Mouse (Mus musculus) forebrain, postnatal 0 days (tissue): ENCODE results near the gene Hsd17b12. TPM values are rescaled to one million over a fixed set of nuclear protein-coding genes. Genes with fewer than 3 reads are reported as not detected.

Source experiments
- ATAC-seq: fragments of 200-750 bp; cut with Nextera tagmentation; 2 replicates; pipeline ENCODE4 v1.8.0; 2017; ENCODE audit warnings: mild to moderate bottlenecking, moderate library complexity
- DNase-seq: peaks from one replicate; pipeline ENCODE4 v3.0.0-alpha.2; 2015
- H3K27ac ChIP-seq: fragments of 300-500 bp; sonication (generic); 2 replicates; pipeline ENCODE4 v1.5.1; 2014; ENCODE audit warnings: low read depth, mild to moderate bottlenecking, antibody characterized with exemption, low read length, moderate library complexity, mixed read lengths
- H3K27me3 ChIP-seq: fragments of 300-500 bp; sonication (generic); 2 replicates; pipeline ENCODE4 v1.6.1; 2014; ENCODE audit warnings: mild to moderate bottlenecking, low read length, mixed read lengths; ENCODE audit not compliant: insufficient read depth
- H3K36me3 ChIP-seq: fragments of 300-500 bp; sonication (generic); 2 replicates; pipeline ENCODE4 v1.6.1; 2014; ENCODE audit warnings: mild to moderate bottlenecking, moderate library complexity; ENCODE audit not compliant: insufficient read depth
- H3K4me1 ChIP-seq: fragments of 300-500 bp; sonication (generic); 2 replicates; pipeline ENCODE4 v1.6.1; 2014; ENCODE audit warnings: antibody characterized with exemption; ENCODE audit not compliant: insufficient read depth
- H3K4me2 ChIP-seq: fragments of 300-500 bp; sonication (generic); 2 replicates; pipeline ENCODE4 v1.6.1; 2014; ENCODE audit warnings: low read depth, mild to moderate bottlenecking, moderate library complexity
- H3K4me3 ChIP-seq: fragments of 300-500 bp; sonication (generic); 2 replicates; pipeline ENCODE4 v1.5.1; 2014; ENCODE audit warnings: low read depth, low read length, mixed read lengths
- H3K9ac ChIP-seq: fragments of 300-500 bp; sonication (generic); 2 replicates; pipeline ENCODE4 v1.6.1; 2014; ENCODE audit warnings: mild to moderate bottlenecking
- H3K9me3 ChIP-seq: fragments of 300-500 bp; sonication (generic); 2 replicates; pipeline ENCODE4 v1.6.1; 2016; ENCODE audit warnings: low read length
- CTCF ChIP-seq: sonication (generic); IDR thresholded peaks from 2 replicates; pipeline ENCODE4 v1.5.1; 2016; ENCODE audit warnings: antibody characterized with exemption, control low read depth, low read depth
- WGBS: fragments of 180-500 bp; shearing (Covaris S2); extraction: QIAGEN DNeasy Blood & Tissue Kit; methylation state at CpG from one replicate; pipeline ENCODE4 v1.1.7; 2014; 5-methylcytosine and 5-hydroxymethylcytosine counted together
- polyA plus RNA-seq: library from polyadenylated mRNA; unstranded; fragments of >200 nt; fragmentation: Nextera tagmentation; extraction: Ambion mirVana; gene quantifications from 2 replicates; pipeline ENCODE4 v1.2.1, GENCODE M21; 2015
- total RNA-seq: library from RNA; depleted of rRNA; stranded (reverse); fragments of >200 nt; gene quantifications from 2 replicates; pipeline ENCODE4 v1.2.3, GENCODE M21; 2014

The Hsd17b12 gene
- total and polyA plus RNA-seq, 2 experiments from 2014 or later, result 75.8 to 134 TPM

- 68% methylated on average over 5 of the region's 5 CpGs for WGBS
- Histone ChIP-seq H3K27ac (no peak overlapping the region), H3K27me3 (no peaks in the 10 kb centered on the region), H3K4me1 (no peaks in the 10 kb centered on the region), H3K36me3 (no peaks in the 10 kb centered on the region), H3K4me3 (no peak overlapping the region), H3K4me2 (no peak overlapping the region), H3K9ac (no peak overlapping the region), H3K9me3 (no peaks in the 10 kb centered on the region)
- DNase-seq (no peak), ATAC-seq (0 out of 2 replicates have a peak, but pooled peaks have one; percentile 51)
- peak; percentile 56 for TF ChIP-seq CTCF
Measured at GRCm38 (mm10) chr2:94069482-94069881, 88.3 kb downstream of the Hsd17b12 start.

DNA sequence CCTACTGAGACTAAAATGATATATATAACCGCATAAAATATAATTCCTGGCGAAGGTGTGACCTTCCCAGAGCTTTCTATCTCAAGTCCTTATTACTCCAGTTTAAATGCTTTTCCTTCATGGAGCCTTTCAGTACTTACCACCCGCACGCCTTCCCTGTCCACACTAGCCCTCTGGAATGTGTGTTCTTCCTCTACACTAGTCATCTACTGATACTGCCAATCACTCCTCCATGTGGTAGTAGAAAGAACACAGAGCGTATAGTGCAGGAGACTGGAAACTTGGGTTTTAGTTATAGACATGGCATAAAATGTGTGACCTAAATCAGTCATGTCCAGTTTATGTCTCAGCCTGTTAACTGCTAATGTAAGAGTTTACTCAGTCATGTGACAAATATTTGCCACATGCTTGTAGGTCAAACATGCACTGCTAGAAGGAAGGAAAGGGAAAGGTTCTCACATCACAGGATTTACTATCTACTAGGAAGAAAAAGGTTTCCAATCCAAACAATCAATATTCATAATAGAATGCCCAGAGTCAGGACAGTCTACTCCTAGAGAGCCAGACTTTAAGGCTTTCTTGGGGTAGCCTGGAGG lies 91.1 kb downstream of the Hsd17b12 start:
- no peak overlapping the region for H3K27ac ChIP-seq
- H3K4me2 ChIP-seq, result no peak overlapping the region
- no peak for DNase-seq
- no peaks in the 10 kb centered on the region for H3K36me3 ChIP-seq
- no peak overlapping the region for H3K9ac ChIP-seq
- no peaks in the 10 kb centered on the region for H3K27me3 ChIP-seq
- ATAC-seq, result no peak
- 92% methylated on average over 5 of the region's 5 CpGs for WGBS
- no peak overlapping the region for H3K4me3 ChIP-seq
- no peaks in the 10 kb centered on the region for H3K9me3 ChIP-seq
- no peak for TF ChIP-seq CTCF
- H3K4me1 ChIP-seq, result no peaks in the 10 kb centered on the region

DNA sequence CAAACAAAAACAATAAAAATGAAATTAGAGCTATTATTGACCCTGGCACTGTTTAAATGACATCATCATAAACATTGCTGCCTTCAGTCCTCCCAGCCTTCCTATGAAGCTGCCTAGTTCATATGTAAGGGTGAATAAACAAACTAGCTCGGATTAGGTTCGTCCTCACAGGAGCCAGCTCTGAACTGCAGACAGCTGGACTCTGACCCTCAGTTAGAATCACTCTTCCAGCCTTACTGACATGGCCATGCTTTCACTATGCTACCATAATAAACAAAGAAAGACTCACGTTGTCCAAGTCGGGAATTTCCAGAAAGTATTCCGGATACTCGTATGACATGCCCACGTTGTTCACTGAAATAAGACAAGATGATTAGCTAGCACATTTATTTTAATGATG lies 91.6 kb downstream of the Hsd17b12 start:
- H3K27me3 ChIP-seq, result no peaks in the 10 kb centered on the region
- no peak overlapping the region for H3K4me3 ChIP-seq
- no peaks in the 10 kb centered on the region for H3K9me3 ChIP-seq
- WGBS, result 87% methylated on average over 7 of the region's 7 CpGs
- TF ChIP-seq CTCF, result no peak
- DNase-seq (no peak), ATAC-seq (no peak)
- no peak overlapping the region for H3K4me2 ChIP-seq
- no peaks in the 10 kb centered on the region for H3K36me3 ChIP-seq
- no peaks in the 10 kb centered on the region for H3K4me1 ChIP-seq
- H3K9ac ChIP-seq, result no peak overlapping the region
- no peak overlapping the region for H3K27ac ChIP-seq

GRCm38 (mm10) chr2:94062791-94063190 lies 95.0 kb downstream of the Hsd17b12 start:
- WGBS, result 61% methylated on average over 4 of the region's 4 CpGs
- no peak for TF ChIP-seq CTCF

DNA sequence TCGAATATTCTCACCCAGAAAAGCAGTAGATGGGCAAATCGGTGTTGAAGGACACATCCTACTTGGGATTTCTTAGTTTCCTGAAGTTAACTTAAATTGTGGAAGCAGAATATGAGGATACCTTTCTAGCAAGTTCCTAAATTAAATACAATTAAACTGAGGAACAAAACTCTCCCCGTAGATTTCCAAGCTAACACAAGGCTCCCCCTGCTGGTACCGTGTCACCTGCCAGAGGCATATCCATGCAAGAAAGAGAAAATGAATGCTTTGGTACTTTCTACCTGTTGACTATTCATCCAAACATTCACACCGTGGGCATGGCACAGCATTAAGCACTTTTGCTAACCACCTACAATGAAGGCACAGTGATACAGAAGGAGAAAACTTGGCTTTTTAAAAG lies 98.3 kb downstream of the Hsd17b12 start:
- Histone ChIP-seq H3K4me2 (no peak overlapping the region), H3K4me1 (no peaks in the 10 kb centered on the region), H3K9me3 (no peaks in the 10 kb centered on the region), H3K27ac (no peak overlapping the region), H3K9ac (no peak overlapping the region), H3K36me3 (no peaks in the 10 kb centered on the region), H3K4me3 (no peak overlapping the region), H3K27me3 (no peaks in the 10 kb centered on the region)
- peak; percentile 66 for TF ChIP-seq CTCF
- no peak for DNase-seq
- WGBS, result 69% methylated on average over 5 of the region's 5 CpGs
- no peak for ATAC-seq

More at GRCm38 (mm10) chr2:94062791-94063190, 95.0 kb downstream of the Hsd17b12 start:
- no peaks in the 10 kb centered on the region for H3K9me3 ChIP-seq
- H3K4me3 ChIP-seq, result no peak overlapping the region
- no peaks in the 10 kb centered on the region for H3K4me1 ChIP-seq
- H3K27me3 ChIP-seq, result no peaks in the 10 kb centered on the region
- H3K4me2 ChIP-seq, result no peak overlapping the region
- ATAC-seq, result no peak
- H3K36me3 ChIP-seq, result no peaks in the 10 kb centered on the region
- DNase-seq, result no peak
- H3K9ac ChIP-seq, result no peak overlapping the region
- H3K27ac ChIP-seq, result no peak overlapping the region

GRCm38 (mm10) chr2:94054813-94055212 lies 103.0 kb downstream of the Hsd17b12 start:
- Histone ChIP-seq H3K4me3 (no peak overlapping the region), H3K27me3 (no peaks in the 10 kb centered on the region), H3K36me3 (no peaks in the 10 kb centered on the region), H3K9me3 (no peaks in the 10 kb centered on the region), H3K4me1 (no peaks in the 10 kb centered on the region), H3K4me2 (no peak overlapping the region), H3K27ac (no peak overlapping the region), H3K9ac (no peak overlapping the region)
- TF ChIP-seq CTCF, result peak; percentile 87
- peak; percentile 72 for DNase-seq
- ATAC-seq, result peak; percentile 96

DNA sequence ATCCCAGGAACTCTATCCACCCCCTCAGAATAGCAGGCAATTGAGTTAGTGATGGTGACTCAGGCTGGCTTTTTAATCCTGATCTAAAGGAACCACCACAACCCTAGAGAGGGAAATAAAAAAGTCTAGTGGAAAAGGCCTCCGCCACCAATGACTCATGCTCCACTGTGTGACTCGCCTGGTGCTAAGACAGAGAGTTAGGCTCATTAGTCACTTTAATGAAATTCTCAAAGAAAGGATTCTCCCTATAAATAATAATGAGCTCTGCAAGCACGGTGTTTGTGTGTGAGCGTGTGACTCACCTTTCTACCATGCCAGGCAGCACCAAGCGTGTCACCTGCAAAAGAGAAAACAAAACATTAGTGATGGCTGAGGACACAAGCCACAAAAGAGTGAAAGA lies 105.8 kb downstream of the Hsd17b12 start:
- ATAC-seq (peak; percentile 39; the same call in 1 of the 2 replicates), DNase-seq (no peak)
- 61% methylated on average over 5 of the region's 5 CpGs for whole genome bisulfite sequencing
- H3K9me3 ChIP-seq, result no peaks in the 10 kb centered on the region
- no peak overlapping the region for H3K27ac ChIP-seq
- no peak overlapping the region for H3K4me2 ChIP-seq
- peaks cover 15% of the 10 kb centered on the region; the same call in 1 of the 2 replicates for H3K4me1 ChIP-seq
- no peak overlapping the region for H3K4me3 ChIP-seq
- no peaks in the 10 kb centered on the region for H3K36me3 ChIP-seq
- TF ChIP-seq CTCF, result no peak
- no peaks in the 10 kb centered on the region for H3K27me3 ChIP-seq
- H3K9ac ChIP-seq, result no peak overlapping the region
